Mouse (Mus musculus): ENCODE measurements at regions not wholly inside any gene's neighbourhood (a gene's known extent, or its start where the extent isn't known, plus 50 kb on each side); places are given as distances from the start of the nearest gene placed in this dataset.

GRCm38 (mm10) chr15:56837292-56837691 lies 640.1 kb downstream of the Slc22a22 start:
- H3K79me2 ChIP-seq (ENCODE audit: control insufficient read depth, insufficient read depth, low read length) = no peaks in the 10 kb centered on the region
- 97% methylated on average over 1 of the region's 1 CpGs for WGBS
- no peak overlapping the region for H3K9ac ChIP-seq (ENCODE audit: low read depth, low read length)
- H3K4me1 ChIP-seq (ENCODE audit: control insufficient read depth, insufficient read depth, low read length) = no peaks in the 10 kb centered on the region
- DNase-seq (ENCODE audit: extremely low read depth, low read depth, low spot score) = no peak
- H3K27ac ChIP-seq (replicated peaks; ENCODE audit: insufficient read depth, low read depth, low read length) = no peak overlapping the region
- TF ChIP-seq CTCF (IDR thresholded peaks at IDR 0.05; ENCODE audit: low read depth, low read length) (no peak), POLR2A (IDR thresholded peaks at IDR 0.05; ENCODE audit: extremely low read depth, insufficient read depth, low read length) (no peak)
- H3K27me3 ChIP-seq (ENCODE audit: control insufficient read depth, insufficient read depth, low read length) = no peaks in the 10 kb centered on the region
- H3K36me3 ChIP-seq (ENCODE audit: control insufficient read depth, insufficient read depth, low read length) = no peaks in the 10 kb centered on the region
- H3K4me3 ChIP-seq (ENCODE audit: insufficient read depth, low read depth, low read length) = no peak overlapping the region

GRCm38 (mm10) chr15:56834621-56835020 lies 642.8 kb downstream of the Slc22a22 start:
- Histone ChIP-seq H3K36me3 (ENCODE audit: control insufficient read depth, insufficient read depth, low read length) (no peaks in the 10 kb centered on the region), H3K4me1 (ENCODE audit: control insufficient read depth, insufficient read depth, low read length) (no peaks in the 10 kb centered on the region), H3K27ac (replicated peaks; ENCODE audit: insufficient read depth, low read depth, low read length) (no peak overlapping the region), H3K79me2 (ENCODE audit: control insufficient read depth, insufficient read depth, low read length) (no peaks in the 10 kb centered on the region), H3K4me3 (ENCODE audit: insufficient read depth, low read depth, low read length) (no peak overlapping the region), H3K9ac (ENCODE audit: low read depth, low read length) (no peak overlapping the region), H3K27me3 (ENCODE audit: control insufficient read depth, insufficient read depth, low read length) (no peaks in the 10 kb centered on the region)
- DNase-seq (ENCODE audit: extremely low read depth, low read depth, low spot score) = no peak
- TF ChIP-seq POLR2A (IDR thresholded peaks at IDR 0.05; ENCODE audit: extremely low read depth, insufficient read depth, low read length) (no peak), CTCF (IDR thresholded peaks at IDR 0.05; ENCODE audit: low read depth, low read length) (no peak)
- WGBS = 85% methylated on average over 2 of the region's 2 CpGs

- 91% methylated on average over 7 of the region's 7 CpGs for WGBS
Observed at GRCm38 (mm10) chr15:56832666-56833065, 644.8 kb downstream of the Slc22a22 start.

GRCm38 (mm10) chr15:56820977-56821579 lies 656.3 kb downstream of the Slc22a22 start:
- DNase-seq (ENCODE audit: extremely low read depth, low read depth, low spot score) = no peak
- Histone ChIP-seq H3K9ac (ENCODE audit: low read depth, low read length) (no peak overlapping the region), H3K79me2 (ENCODE audit: control insufficient read depth, insufficient read depth, low read length) (no peaks in the 10 kb centered on the region), H3K36me3 (ENCODE audit: control insufficient read depth, insufficient read depth, low read length) (no peaks in the 10 kb centered on the region), H3K27ac (replicated peaks; ENCODE audit: insufficient read depth, low read depth, low read length) (no peak overlapping the region), H3K27me3 (ENCODE audit: control insufficient read depth, insufficient read depth, low read length) (no peaks in the 10 kb centered on the region), H3K4me3 (ENCODE audit: insufficient read depth, low read depth, low read length) (no peak overlapping the region), H3K4me1 (ENCODE audit: control insufficient read depth, insufficient read depth, low read length) (no peaks in the 10 kb centered on the region)
- no peak for TF ChIP-seq POLR2A (IDR thresholded peaks at IDR 0.05; ENCODE audit: extremely low read depth, insufficient read depth, low read length)
- TF ChIP-seq CTCF (IDR thresholded peaks at IDR 0.05; ENCODE audit: low read depth, low read length) = no peak
- 64% methylated on average over 8 of the region's 8 CpGs for WGBS

More at GRCm38 (mm10) chr15:56832666-56833065, 644.8 kb downstream of the Slc22a22 start:
- no peak for DNase-seq (ENCODE audit: extremely low read depth, low read depth, low spot score)
- Histone ChIP-seq H3K36me3 (ENCODE audit: control insufficient read depth, insufficient read depth, low read length) (no peaks in the 10 kb centered on the region), H3K4me1 (ENCODE audit: control insufficient read depth, insufficient read depth, low read length) (no peaks in the 10 kb centered on the region), H3K79me2 (ENCODE audit: control insufficient read depth, insufficient read depth, low read length) (no peaks in the 10 kb centered on the region), H3K9ac (ENCODE audit: low read depth, low read length) (no peak overlapping the region), H3K4me3 (ENCODE audit: insufficient read depth, low read depth, low read length) (no peak overlapping the region), H3K27ac (replicated peaks; ENCODE audit: insufficient read depth, low read depth, low read length) (no peak overlapping the region), H3K27me3 (ENCODE audit: control insufficient read depth, insufficient read depth, low read length) (no peaks in the 10 kb centered on the region)
- TF ChIP-seq CTCF (IDR thresholded peaks at IDR 0.05; ENCODE audit: low read depth, low read length) = no peak
- no peak for TF ChIP-seq POLR2A (IDR thresholded peaks at IDR 0.05; ENCODE audit: extremely low read depth, insufficient read depth, low read length)

- Histone ChIP-seq H3K4me1 (ENCODE audit: control insufficient read depth, insufficient read depth, low read length) (no peaks in the 10 kb centered on the region), H3K9ac (ENCODE audit: low read depth, low read length) (no peak overlapping the region), H3K79me2 (ENCODE audit: control insufficient read depth, insufficient read depth, low read length) (no peaks in the 10 kb centered on the region), H3K36me3 (ENCODE audit: control insufficient read depth, insufficient read depth, low read length) (no peaks in the 10 kb centered on the region), H3K4me3 (ENCODE audit: insufficient read depth, low read depth, low read length) (no peak overlapping the region), H3K27ac (replicated peaks; ENCODE audit: insufficient read depth, low read depth, low read length) (no peak overlapping the region), H3K27me3 (ENCODE audit: control insufficient read depth, insufficient read depth, low read length) (no peaks in the 10 kb centered on the region)
- DNase-seq (ENCODE audit: extremely low read depth, low read depth, low spot score) = no peak
- 75% methylated on average over 4 of the region's 4 CpGs for WGBS
- no peak for TF ChIP-seq CTCF (IDR thresholded peaks at IDR 0.05; ENCODE audit: low read depth, low read length)
- TF ChIP-seq POLR2A (IDR thresholded peaks at IDR 0.05; ENCODE audit: extremely low read depth, insufficient read depth, low read length) = no peak
Observed at GRCm38 (mm10) chr15:56820256-56820976, 657.0 kb downstream of the Slc22a22 start.

GRCm38 (mm10) chr15:56818158-56818690 lies 659.2 kb downstream of the Slc22a22 start:
- no peaks in the 10 kb centered on the region for H3K27me3 ChIP-seq (ENCODE audit: control insufficient read depth, insufficient read depth, low read length)
- no peaks in the 10 kb centered on the region for H3K36me3 ChIP-seq (ENCODE audit: control insufficient read depth, insufficient read depth, low read length)
- TF ChIP-seq POLR2A (IDR thresholded peaks at IDR 0.05; ENCODE audit: extremely low read depth, insufficient read depth, low read length) (no peak), CTCF (IDR thresholded peaks at IDR 0.05; ENCODE audit: low read depth, low read length) (no peak)
- 54% methylated on average over 4 of the region's 4 CpGs for WGBS
- H3K79me2 ChIP-seq (ENCODE audit: control insufficient read depth, insufficient read depth, low read length) = no peaks in the 10 kb centered on the region
- no peak overlapping the region for H3K4me3 ChIP-seq (ENCODE audit: insufficient read depth, low read depth, low read length)
- H3K9ac ChIP-seq (ENCODE audit: low read depth, low read length) = no peak overlapping the region
- H3K27ac ChIP-seq (replicated peaks; ENCODE audit: insufficient read depth, low read depth, low read length) = no peak overlapping the region
- DNase-seq (ENCODE audit: extremely low read depth, low read depth, low spot score) = no peak
- no peaks in the 10 kb centered on the region for H3K4me1 ChIP-seq (ENCODE audit: control insufficient read depth, insufficient read depth, low read length)
